Mouse (Mus musculus): Measurements from ENCODE around the gene Plxnb2.
A peak's percentile ranks its signal among the peaks of the same experiment; 100 is the strongest.

The Plxnb2 gene

GRCm38 (mm10) chr15:89148496-89149270, 31.9 kb downstream of the Plxnb2 start:
- peak in 1 of 2 experiments; percentile 28 for DNase-seq

GRCm38 (mm10) chr15:89147895-89148294, 32.7 kb downstream of the Plxnb2 start:
- DNase-seq = no peak

- DNase-seq = no peak
These were observed 33.1 kb downstream of the Plxnb2 start for GRCm38 (mm10) chr15:89147456-89147855.

- DNase-seq = peak; percentile 72 to 81
These were observed 33.6 kb downstream of the Plxnb2 start for GRCm38 (mm10) chr15:89147024-89147423.

GRCm38 (mm10) chr15:89146537-89146936, 34.1 kb downstream of the Plxnb2 start:
- peak; percentile 68 to 80 for DNase-seq

GRCm38 (mm10) chr15:89145813-89146350, 34.7 kb downstream of the Plxnb2 start:
- DNase-seq = no peak

GRCm38 (mm10) chr15:89144965-89145364, 35.6 kb downstream of the Plxnb2 start:
- DNase-seq = no peak

- DNase-seq = no peak
These were observed 37.5 kb downstream of the Plxnb2 start for GRCm38 (mm10) chr15:89143134-89143533.

- no peak for DNase-seq
These were observed 38.7 kb downstream of the Plxnb2 start for GRCm38 (mm10) chr15:89141905-89142304.

- DNase-seq = no peak
These were observed 39.1 kb downstream of the Plxnb2 start for GRCm38 (mm10) chr15:89141443-89141842.

- DNase-seq = peak in 1 of 2 experiments; percentile 45
These were observed 39.8 kb downstream of the Plxnb2 start, which contains the start of gene Mapk12 for GRCm38 (mm10) chr15:89140659-89141252. TSS of gene Mapk12 (minus strand) at chr15:89140703.

- DNase-seq = peak in 1 of 2 experiments; percentile 49
These were observed 40.4 kb downstream of the Plxnb2 start for GRCm38 (mm10) chr15:89140048-89140658.

- DNase-seq = no peak
These were observed 42.1 kb downstream of the Plxnb2 start for GRCm38 (mm10) chr15:89138531-89138930.

- DNase-seq = no peak
These were observed 42.6 kb downstream of the Plxnb2 start for GRCm38 (mm10) chr15:89138046-89138405.

GRCm38 (mm10) chr15:89137378-89138045, 43.1 kb downstream of the Plxnb2 start:
- no peak for DNase-seq

- DNase-seq = no peak
These were observed 44.0 kb downstream of the Plxnb2 start for GRCm38 (mm10) chr15:89136461-89137155.

GRCm38 (mm10) chr15:89131316-89131715, 49.3 kb downstream of the Plxnb2 start:
- peak; percentile 59 to 69 for DNase-seq

GRCm38 (mm10) chr15:89130245-89130644, 50.3 kb downstream of the Plxnb2 start:
- DNase-seq = no peak

GRCm38 (mm10) chr15:89128382-89129350, 51.9 kb downstream of the Plxnb2 start, which contains the start of gene Hdac10:
TSS of gene Hdac10 (minus strand) at chr15:89128700.
- DNase-seq = peak; percentile 83 to 86

GRCm38 (mm10) chr15:89127364-89127940, 53.1 kb downstream of the Plxnb2 start:
- DNase-seq = no peak

- no peak for DNase-seq
These were observed 54.0 kb downstream of the Plxnb2 start for GRCm38 (mm10) chr15:89126622-89127021.

Measured in spleen, adult 18-20 months (tissue).